Mouse (Mus musculus) C2C12 (cell line): ENCODE data around the gene Slc44a4.

Source experiments
- CTCF ChIP-seq: IDR thresholded peaks from one replicate; pipeline ENCODE4 v1.5.1; 2011; ENCODE audit not compliant: control insufficient read depth, insufficient read depth, insufficient read length
- FOSL1 ChIP-seq: IDR thresholded peaks from one replicate; pipeline ENCODE4 v1.8.0; 2011; ENCODE audit warnings: mild to moderate bottlenecking, low read length; ENCODE audit not compliant: poor library complexity, insufficient read depth, severe bottlenecking
- MAX ChIP-seq: IDR thresholded peaks from one replicate; pipeline ENCODE4 v1.6.1; 2011; ENCODE audit warnings: mild to moderate bottlenecking, control low read depth
- MYOD1 ChIP-seq: IDR thresholded peaks from one replicate; pipeline ENCODE4 v1.6.1; 2011; ENCODE audit warnings: low read depth; ENCODE audit not compliant: control insufficient read depth, insufficient read length
- MYOG ChIP-seq: IDR thresholded peaks from one replicate; pipeline ENCODE4 v1.6.1; 2011; ENCODE audit not compliant: control insufficient read depth, insufficient read length; ENCODE audit errors: extremely low read depth
- USF1 ChIP-seq: IDR thresholded peaks from one replicate; pipeline ENCODE4 v1.6.1; 2011; ENCODE audit warnings: low read depth, mild to moderate bottlenecking, control low read depth, moderate library complexity

- TF ChIP-seq CTCF, result no peak
- no peak for TF ChIP-seq MYOG
- no peak for TF ChIP-seq USF1
- TF ChIP-seq MAX, result no peak
- TF ChIP-seq FOSL1, result no peak
- TF ChIP-seq MYOD1, result no peak
Measured at GRCm38 (mm10) chr17:34932287-34932686, 18.0 kb downstream of the Slc44a4 start.
